Mouse (Mus musculus) right cerebral cortex, adult 2 months (tissue): ENCODE measurements at regions not wholly inside any gene's neighbourhood (a gene's known extent, or its start where the extent isn't known, plus 50 kb on each side); places are given as distances from the start of the nearest gene placed in this dataset.

ENCODE experiments used
- DNase-seq, 2 experiments: peaks; one replicate each; pipeline ENCODE4 v3.0.0; 2021 to 2022; ENCODE audit warnings: low spot score in 2 of 2

DNA sequence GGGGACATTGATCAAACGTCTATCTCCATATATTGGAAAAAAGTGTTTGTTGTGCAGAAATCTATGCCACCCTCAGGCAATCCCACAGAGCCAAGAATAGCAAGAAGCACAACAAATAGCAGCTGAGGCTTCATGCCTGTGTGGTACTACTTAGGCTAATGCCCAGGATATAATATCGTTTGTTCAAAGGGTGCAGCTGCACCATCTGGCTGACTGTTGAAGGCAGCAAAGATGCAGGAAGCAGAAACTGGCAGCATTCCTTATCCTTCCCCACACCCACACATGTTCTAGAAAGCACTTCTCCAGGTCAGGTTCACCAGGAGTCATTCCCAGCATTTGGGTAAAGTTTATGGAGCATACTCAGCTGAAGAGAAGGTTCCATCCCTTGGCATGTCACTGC, 158.1 kb upstream of the Ccn2 start:
- peak; percentile 23 to 36 for DNase-seq

DNA sequence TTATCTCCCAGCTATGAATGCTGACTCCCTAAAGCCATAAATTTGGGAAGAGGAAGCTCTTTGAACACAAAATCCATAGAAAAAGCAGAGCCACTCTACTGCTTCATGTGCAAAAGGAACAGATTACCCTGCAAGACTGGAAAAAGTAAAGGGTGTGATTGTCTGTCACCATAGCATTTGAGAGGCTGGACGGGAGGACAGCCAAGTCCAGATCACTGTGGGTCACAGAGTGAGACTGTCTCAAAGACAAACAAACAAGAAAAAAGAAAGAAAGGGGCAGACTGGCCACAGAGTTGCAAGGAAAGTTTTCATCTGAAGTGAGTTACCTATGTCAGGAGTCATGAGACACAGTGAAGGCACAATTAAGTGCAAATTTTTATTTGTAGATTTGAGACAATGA, 150.7 kb upstream of the Ccn2 start:
- no peak for DNase-seq

DNA sequence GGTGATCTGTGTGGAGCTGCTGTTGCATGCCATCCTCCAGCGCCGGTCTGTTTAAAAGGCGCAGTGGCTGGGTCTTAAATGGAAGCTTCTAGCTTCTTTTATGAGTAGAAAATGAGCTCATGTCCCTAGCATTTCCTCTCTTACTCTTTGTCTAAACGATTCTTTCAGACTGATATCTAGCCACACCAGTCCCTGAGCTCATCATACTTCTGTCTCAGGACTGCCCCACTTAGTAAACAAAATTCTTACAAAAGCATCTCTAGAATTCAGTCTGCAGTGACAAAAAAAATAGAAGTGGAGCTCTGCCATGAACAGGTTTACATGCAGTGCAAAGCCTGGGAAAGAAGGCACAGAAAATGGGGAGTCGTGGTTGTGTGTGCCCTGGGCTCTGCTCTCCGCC, 150.2 kb upstream of the Ccn2 start:
- no peak for DNase-seq

DNA sequence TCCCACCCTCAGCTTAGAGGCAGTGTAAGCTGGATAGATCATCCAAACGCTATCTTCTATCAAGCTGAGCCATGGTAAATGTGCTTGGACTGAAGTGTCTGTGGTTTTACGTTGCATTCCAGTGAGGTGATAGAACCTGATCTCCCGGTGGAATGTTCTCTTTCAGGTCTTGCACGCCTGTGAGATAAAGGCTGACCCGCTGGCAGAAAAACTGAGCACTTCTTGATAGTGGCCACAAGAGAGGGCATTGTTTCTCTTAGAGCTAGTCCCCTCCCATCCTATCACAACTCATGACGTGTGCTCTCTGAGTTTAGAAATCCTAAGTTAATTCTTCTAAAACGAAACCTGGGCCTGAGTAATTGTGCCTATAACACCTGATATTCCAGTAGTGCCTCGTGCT, 149.1 kb upstream of the Ccn2 start:
- DNase-seq = no peak

DNA sequence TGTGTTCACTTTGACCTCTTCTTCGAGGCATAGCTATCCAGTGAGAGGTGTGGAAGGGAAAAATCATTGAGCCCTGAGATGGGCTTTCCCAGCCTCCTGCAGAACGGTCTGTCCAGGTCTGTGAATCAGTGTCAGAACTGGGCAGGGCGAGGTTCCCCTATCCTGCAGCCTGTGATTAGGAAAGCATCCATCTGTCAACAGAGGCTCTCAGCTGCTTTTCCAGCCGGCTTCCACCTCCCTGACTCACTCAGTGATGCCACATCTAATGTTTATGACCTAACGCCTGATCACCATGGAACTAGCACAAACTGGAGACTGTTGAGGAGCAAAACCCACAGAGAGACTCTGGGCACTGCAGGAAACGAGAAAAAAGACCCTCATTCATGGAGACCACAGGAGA, 148.1 kb upstream of the Ccn2 start:
- DNase-seq = no peak

DNA sequence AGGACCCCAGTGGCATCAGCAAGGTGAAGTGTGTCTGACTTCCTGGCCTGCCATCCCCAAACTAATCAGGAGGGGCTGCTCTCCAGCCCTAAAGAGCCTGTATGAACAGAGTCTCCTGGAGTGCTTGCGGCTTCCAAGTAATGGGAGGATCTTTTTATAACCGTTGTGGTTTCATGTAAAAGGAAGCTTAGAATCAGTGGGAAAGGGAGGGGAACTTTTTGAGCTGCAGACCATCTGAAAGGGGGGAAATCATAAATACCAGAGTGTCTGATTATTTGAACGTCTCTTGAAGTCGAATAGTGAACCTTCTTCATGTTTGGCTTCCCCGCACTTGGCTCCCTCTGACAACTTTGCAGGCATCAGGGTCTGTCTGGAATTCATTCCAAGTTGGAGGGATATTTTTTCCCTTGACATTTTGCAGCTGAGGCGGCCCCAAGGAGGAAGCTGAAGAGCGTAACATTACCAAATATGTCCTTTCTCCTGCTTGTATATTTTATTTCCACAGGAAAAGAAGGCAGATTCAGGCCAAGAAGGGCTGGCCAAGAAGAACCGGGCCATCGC, 147.2 kb upstream of the Ccn2 start:
- DNase-seq = peak; percentile 13 to 20

DNA sequence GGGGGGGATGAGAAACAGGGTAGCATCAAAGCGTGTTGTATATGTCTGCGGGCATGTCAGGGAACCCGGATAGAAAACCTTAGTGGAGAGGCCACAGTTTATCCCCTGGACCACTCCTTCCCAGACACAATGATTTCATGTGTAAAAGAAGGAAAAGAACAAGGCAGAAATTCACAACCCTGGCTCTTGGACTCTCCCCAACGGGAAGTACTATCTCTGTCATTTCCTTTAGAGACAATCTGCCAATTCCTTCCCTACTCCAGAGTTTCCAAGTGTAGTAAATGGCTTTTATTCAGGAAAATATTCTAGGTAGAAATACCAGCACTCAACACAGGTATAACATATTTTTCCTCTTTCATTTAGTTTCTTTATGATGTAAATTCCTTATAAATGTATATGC, 141.7 kb upstream of the Ccn2 start:
- no peak for DNase-seq

DNA sequence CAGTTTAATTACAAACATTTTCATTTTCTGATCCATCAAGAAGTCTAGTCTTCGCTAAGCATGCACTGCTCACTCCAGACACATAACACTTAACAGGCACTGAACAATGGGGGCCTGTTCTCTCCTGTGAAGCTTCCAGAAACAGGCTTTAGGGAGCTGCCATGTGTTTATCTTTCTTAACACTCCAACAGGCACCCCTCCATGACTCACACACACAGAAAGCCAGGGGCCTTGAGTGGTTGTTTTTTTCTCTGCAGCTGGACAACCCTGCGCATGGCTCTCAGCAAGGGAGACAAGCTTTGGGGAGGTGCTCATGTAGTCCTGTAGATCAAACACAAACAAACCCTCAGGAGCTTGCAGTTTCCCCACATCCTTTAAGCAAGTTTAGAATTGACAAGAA, 136.6 kb upstream of the Ccn2 start:
- DNase-seq = no peak

DNA sequence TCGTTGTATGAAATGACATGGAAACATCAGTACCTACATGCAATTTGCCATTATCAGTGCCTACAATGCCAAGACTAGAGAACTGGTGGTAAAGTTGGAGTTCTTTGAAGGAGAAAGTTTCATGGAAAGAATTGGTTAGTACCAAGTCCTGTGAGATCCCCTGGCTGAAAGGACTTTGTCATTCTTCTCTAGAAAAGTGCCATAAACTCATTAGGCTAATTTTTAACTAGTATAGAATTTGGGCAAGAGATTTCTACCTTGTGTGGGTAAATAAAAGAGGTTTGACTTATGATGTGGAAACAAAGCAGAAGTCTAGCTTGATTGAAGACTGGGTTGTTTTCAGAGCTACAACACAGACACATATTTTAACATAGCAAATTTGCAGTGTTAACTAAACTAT, 131.4 kb upstream of the Ccn2 start:
- DNase-seq = no peak

DNA sequence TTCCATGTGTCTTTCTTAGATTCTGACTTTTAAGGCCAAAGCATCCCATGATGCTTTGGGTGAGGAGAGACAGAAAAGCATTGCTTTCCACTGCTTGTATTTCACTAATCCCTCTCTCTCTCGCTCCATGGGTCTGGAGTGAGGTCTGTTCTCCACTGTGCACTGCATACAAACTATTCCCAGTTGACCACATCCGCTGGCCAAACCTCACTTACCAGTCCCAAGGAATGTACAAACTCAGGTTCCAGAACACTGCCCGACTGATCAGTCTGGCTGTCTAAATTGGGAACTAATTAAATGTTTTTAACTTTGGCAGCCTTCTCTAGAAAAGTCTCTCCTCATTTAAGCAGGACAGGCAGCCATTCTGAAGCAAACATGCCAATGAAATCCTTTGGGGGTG, 130.9 kb upstream of the Ccn2 start:
- no peak for DNase-seq

DNA sequence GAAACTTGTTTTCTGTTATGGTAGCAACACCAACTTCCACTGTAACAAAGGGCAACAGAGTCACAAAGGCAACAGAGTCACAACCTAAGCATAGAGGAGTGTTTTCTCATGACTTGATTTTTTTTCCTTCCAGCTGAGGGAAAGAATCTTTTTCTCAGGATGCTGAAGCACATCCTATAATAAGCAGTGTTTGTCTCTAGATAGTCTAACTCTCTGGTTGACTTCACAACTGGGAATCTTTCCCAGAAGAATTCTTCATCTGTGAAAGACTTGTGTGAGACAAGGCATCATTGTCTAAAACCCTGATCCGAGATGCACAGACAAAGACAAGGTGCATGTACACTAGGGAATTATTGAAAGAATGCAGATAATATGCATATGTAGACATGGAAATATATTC, 125.5 kb upstream of the Ccn2 start:
- no peak for DNase-seq

DNA sequence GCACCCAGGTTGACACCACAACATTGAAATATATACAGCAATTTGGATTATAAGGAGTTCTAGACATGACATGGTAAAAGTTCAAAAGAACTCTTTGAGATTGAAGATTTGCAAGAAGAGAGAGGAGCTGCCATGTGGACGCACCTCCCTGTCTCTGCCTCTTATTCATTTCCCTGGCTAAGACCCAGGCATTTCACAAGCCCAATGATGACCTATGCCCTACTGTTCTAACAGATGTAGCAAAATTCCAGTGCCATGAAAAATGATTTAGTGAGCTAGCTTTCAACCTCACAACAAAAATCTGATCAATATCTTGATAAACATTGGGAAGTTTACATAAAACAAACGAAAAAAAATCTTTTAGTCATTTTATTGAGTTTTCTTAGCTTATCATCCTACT, 123.7 kb upstream of the Ccn2 start:
- no peak for DNase-seq

DNA sequence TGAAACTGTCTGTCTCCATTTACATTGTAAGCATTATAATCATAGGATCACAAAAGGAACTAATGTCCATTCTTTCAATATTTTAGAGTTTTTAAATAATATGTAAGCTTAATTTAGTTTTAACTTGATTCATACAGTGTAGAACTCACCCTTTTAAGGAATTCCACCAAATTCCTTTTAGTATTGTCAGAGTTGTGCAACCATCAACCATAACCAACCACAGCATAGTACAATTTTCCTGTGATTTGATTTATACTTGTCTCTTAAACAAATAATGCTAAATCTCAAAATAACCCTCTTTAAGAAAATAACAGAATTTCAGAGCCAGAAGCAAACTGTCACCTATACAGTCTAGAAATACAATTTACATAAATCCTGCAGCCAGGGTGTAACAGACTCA, 119.0 kb upstream of the Ccn2 start:
- no peak for DNase-seq

DNA sequence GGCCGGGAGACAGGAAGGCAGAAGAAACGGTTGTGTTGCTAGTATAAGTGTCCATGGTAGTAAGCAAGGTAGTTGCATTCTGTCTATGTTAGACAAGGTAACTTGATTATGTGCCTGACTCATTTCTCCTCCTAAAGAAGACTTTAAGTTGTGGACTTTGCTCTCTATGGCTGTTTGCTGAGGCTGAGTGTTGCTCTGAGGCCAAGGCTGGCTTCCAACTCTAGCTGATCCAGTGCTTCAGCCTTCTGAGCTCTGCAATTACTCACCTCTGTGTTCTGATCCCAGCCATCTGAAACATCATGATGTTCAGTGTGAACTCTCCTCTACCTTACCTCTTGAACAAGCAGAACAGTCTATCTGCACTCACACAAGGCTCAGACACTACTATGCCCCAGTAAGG, 116.7 kb upstream of the Ccn2 start:
- DNase-seq = no peak

DNA sequence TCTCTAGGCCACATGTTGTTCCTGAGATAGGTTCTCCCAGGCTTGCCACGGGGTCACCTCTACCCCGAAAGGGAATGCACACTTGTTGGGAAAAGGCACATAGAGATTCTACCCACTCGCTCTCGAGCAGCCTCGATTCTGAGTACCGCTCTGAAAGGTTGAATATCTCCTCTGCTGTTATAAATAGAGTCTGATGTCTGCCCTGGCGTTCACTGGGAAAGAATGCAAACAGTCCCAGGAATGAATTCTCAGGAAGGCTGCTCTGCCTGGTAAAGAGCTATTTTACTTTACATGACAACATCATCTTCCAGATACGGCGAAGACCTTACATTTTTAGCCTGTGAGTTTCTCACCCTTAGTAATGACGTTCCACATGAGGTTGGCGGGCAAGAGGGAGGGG, 116.1 kb upstream of the Ccn2 start:
- DNase-seq = peak; percentile 20

DNA sequence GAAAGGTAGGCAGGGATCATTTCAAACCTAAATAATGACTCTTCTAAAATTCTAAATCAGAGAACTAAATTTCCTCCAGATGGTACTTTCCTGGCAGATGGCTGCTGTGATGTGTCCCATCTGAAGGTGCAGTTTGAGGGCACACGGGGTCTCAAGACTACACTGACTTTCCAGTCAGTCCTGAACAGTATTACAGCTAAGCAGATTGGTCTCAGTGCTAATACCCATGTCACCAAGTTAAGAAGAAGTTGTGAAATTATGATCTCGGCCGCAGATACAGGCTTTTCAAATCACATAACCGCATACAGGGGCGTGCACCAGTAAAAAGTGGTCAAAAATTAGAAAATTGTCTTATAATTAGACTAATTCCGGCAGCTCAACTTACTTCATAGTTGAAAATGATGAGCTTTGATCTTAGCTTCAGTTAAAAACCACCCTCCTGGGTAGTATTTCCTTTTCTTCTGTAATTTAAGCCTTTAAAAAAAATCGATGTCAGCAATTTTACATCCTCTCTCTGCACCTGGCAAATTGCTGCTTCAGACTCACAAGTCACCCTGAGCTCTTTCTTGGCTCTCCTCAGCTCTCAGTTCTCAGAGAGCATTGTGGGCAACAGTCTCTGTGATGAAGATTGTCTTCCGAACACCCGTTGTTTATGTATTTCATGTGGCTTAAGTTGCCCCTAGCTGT, 113.2 kb upstream of the Ccn2 start:
- DNase-seq = no peak

DNA sequence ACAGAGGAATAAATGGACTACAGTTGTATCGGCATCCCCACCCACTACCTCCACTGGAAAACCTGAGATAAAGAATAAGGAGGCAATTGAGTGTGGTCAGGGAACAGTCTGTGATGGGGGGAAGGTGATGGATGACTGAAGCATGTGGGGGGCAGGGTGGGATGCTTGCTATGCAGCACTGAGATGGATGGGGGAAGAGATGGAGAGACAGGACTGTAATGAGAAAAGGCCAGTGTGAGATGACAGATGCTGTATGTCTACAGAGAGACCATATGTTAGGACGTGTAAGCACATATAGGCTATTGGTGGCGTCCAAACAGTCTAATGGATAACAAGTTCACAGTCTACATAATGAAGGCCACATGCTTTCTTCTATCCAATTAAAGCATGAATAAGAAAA, 112.2 kb upstream of the Ccn2 start:
- DNase-seq = no peak

DNA sequence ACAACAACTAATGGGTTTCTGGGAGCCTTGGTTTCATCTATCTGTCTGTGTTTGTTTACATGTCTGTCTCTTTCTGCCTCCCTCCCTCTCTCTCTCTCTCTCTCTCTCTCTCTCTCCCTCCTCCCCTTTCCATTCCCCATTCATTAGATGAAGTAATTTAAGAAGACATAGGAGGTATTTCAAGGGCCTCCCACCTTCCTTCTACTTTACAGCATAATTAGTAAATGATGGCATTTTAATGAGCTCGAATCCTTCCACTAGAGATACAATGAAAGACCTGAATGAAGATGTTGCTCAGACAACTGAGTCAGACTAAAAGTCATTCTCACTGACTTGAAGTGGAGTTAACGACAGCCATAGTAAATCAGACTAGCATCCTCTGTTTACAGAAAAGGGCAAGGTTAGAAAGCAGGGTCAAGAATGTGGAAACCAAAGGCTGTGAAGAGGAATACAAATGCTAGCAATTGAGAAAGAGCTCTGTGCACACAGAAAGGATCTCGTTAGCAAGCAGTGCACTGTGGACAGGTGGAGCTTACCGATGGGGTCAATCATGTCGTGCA, 111.1 kb upstream of the Ccn2 start:
- DNase-seq = no peak

DNA sequence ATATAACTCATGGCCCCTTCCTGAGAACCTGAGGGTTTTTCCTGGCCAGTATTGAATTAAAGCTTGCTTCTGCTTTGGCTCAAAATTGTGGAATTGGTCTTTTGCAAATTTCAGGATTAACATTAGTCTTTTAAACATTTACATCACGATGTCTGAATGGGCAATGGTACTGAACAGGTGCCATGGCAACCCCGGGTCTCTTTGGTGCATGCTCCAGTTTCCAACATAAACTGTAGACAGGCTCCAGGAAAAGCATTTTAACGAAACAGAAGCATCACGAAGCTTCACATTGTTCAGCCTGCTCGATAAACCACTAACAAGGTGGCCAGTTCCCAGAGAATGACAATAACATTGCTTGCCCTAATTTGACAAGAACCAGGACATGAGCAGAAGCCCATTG, 109.8 kb upstream of the Ccn2 start:
- DNase-seq = no peak

DNA sequence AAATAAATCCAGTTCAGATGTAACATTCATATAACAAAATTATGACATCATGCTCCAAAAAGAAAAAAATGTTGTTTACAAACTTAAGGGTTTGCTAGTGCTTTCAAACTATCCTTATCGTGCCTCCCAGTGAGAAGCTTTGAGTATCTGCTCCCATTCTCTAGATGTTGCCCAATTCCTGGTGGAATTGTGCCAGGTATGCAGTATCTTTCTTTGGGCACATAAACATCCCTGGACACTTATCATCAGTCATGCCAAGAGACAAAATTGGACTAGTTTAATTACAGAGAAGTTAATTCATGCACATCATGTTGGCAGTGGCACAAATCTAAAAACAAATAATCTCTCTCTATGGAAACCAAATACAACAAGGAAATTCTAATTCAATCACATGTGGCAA, 109.0 kb upstream of the Ccn2 start:
- no peak for DNase-seq

DNA sequence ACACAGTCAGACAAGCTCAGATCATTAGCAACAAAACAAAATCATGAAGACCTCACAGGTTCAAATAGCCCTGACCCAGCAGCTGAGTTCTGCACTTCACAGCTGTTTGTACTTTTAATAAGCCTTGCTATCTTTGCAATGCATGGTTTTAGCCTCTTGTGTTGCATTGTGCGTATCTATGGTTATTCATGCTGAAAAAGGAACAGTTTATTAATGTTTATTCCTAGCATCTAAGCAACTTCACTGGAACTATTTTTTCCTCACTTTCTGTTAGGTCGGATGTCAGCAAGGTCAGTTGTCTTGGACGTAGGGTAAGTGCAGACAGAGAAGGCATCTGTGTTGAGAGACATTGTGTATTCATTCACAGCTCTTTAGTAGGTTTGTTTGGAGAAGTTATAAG, 107.3 kb upstream of the Ccn2 start:
- no peak for DNase-seq

DNA sequence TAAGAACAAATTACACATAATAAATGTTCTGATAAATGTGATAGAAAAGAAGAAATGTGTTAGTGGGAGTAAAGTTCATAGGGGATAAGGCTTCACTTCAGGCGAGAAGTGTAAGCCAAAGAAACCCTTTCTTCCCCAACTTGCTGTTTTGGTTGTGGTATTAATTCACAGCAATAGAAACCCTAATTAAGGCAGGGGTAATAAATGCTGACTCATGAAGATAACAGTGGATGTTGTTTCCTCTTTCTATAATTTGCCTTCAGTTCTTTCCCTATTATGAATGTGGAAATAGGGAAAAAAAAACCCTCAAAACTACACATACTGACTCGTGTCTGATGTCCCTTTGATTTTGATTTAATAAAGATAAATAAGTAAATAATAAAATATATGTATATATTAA, 104.8 kb upstream of the Ccn2 start:
- no peak for DNase-seq

DNA sequence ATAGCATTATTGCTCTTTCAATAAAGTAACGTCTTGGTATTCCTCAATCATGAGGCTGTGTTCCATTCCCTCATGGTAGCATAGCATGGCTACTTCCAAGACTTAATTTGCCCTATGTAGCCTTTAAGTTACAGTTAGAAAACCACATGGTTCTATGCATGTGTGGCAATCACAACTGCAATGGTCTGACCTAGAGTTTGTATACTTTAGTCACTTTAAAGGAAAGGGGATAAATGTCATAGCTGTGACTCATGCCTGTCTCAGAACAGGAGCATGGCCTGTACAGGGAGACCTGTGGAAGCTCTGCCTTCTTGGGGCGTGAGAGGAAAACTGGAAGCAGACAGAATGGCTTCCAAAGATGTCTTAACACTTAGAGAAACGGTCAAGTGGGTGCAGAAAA, 103.4 kb upstream of the Ccn2 start:
- DNase-seq = no peak

DNA sequence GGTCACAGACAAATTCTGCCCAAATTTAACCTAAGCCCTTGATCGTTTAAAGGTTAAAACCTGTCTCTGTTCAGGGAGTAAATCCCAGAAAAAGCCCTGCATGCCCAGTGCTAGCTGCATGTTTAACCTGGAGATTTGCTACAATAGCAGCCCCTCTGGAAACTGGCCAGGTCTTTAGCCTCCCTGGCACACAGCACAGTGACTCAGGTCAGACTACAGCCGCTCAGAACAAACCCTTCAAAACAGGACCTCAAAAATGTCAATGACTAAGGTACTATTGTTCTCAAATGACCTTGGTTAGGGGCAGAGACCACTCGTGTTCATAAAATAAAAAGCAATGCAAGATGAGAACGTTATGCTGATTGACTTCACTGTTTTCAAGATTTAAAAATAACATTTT, 101.8 kb upstream of the Ccn2 start:
- no peak for DNase-seq
